Mouse (Mus musculus): ENCODE data around the gene Sap30bp.
A peak's percentile ranks its signal among the peaks of the same experiment; 100 is the strongest.

The Sap30bp gene

GRCm38 (mm10) chr11:115906116-115906515 is 27.0 kb upstream of the Sap30bp start:
- DNase-seq (ENCODE audit: low read depth): no peak

DNA sequence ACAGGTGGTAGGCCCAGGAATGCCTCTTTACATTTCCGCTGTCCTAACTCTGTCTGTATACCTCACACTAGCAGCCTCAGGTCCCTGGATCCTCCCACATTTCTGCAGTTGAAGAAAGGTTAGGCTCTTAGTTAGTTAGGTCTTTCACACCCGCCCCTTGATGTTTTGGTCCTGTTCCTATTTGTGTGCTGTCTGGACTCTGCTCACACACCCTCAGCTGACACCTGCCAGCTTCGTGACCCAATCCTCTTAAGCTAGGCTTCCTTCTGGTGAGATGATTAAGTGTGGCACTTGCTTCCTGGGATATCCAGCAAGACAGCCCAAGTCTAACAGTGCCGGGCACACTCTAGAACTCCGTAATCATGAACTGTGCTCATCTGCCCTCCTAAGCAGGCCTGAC is 26.6 kb upstream of the Sap30bp start:
- no peak for DNase-seq (ENCODE audit: low read depth)

DNA sequence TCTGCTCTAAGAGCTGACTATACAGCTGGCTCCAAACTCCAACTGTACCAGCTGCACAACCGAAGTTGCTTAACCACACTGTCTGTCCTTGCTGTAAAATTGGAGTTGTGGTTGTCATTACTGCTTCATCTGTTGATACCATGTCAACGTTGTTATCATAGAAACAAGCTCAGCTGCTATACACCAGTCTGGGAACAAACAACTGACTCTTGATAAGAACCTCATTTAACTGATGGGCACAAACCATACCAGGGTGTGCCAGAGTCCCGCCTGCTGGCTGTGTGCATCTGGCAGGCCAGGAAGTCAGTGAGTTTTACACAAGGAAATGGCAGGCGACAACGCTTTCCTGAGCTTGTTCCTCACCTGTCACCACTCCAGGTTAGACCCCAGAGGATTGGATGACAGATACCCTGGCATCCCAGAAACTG is 21.9 kb upstream of the Sap30bp start:
- DNase-seq (ENCODE audit: low read depth): no peak

DNA sequence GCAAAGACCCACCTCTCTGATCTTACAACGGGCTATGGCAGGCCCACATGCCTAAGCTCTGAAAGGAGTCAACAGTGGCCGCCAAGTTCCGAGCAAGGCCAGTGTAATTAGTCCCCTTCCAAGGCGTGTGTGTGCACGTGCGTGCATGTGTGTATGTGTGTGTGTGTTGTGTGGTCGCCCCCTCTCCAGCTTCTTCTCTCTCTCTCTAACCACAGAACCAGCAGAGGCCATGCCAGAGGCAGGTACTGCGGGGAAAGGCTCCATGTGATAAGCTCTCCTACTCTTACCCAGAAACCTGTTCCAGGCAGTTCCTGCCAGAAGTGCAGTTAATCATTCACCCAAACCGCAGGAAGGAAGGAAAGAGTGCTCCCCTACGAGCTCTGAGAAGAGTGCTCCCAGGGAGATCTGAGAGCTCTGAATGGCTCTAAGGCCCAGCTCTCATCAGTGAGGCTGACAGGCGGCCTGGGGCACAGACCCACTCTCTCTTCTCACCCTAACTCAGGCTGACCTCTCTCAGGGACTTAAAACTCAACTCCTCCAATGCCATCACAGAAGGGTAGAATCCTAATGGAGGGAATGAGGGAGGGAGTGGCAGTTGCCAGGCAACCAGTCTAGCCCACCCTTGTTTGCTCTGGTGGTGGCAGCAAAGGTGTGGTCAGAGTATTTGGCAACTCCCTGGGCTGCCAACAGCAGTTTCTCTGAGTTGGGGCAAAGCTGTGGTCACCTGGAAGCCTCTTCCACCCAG is 21.3 kb upstream of the Sap30bp start, which contains the start of gene Smim6:
Gene Smim6, plus strand, starts transcription at position 386 of the 745 bp plus-strand sequence.
- no peak for DNase-seq (ENCODE audit: low read depth)

DNA sequence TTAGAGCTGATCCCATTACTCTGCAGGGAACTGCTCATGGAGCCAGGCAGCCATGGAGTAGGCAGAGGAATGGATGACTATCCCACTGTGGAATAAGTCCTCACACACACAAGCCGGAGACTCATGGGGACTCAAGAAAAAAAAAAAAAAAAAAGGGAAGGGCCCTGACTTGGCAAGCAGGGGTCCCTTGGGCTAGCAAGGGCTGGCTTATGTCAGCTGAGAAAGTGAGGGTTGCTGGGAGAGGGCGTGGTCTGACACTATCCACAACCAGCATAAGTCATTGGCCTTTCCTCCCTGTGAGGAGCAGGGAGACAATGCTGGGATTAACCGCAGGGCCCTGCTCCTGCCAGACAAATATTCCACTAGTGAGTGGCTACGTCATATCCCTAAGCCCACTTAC is 16.5 kb upstream of the Sap30bp start:
- DNase-seq (ENCODE audit: low read depth): no peak

DNA sequence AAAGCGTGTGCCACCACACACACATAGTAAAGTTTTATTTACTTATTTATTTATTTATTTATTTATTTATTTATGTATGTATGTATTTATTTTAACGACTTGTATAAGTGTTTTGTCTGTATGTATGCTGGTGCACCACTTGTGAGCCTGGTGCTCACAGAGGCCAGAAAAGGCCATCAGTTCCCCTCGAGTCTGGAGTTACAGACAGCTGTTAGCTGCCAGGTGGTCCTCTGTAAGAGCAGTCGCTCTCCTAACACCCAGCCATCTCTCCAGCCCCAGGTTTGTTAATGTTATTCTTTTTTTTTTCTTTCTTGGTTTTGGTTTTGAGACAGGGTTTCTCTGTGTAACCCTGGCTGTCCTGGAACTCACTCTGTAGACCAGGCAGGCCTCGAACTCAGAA is 14.4 kb upstream of the Sap30bp start:
- no peak for DNase-seq (ENCODE audit: low read depth)

DNA sequence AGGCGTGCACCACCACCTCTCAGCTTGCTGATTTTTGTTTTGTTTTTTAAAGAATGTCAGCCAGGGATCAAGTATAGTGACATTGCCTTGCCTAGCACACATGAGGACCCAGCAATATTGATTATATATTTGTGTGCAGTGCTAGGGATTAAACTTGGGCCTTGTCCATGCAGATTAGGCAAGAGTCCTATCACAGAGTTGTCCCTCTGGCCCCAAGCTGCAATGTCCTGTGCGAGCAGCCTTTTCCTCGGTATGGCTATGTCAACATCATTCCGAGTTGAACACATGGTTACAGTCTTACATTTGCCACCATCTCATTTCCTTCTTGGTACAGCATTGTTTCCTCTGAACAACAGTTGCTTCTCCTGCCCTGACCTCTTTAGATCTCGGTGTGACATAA is 14.0 kb upstream of the Sap30bp start:
- DNase-seq (ENCODE audit: low read depth): no peak

DNA sequence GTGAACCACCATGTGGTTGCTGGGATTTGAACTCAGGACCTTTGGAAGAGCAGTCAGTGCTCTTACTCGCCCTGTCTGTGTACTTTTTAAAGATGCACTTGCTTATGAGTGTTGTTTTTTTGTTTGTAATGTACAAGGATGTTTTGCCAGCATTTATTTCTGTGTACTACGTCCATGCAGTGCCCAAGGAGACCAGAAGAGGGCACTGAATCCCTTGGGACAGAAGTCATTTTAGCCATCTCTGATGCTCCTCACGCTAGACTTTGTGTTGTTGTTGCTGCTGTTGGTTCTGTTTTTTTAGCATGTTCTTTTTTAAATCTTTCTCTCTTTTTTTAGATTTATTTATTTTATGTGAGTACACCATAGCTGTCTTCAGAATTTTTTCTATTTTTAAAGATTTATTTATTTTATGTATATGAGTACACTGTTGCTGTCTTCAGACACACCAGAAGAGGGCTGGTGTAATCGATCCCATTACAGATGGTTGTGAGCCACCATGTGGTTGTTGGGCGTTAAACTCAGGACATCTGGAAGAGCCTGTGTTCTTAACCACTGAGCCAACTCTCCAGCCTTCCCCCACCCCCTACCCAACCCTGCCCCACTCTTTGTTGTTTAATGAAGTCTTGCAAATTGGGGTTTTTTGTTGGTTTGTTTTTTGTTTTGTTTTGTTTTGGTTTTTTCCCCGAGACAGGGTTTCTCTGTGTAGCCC is 12.8 kb upstream of the Sap30bp start:
- DNase-seq (ENCODE audit: low read depth): peak; percentile 69

GRCm38 (mm10) chr11:115921986-115922385 is 11.1 kb upstream of the Sap30bp start:
- DNase-seq (ENCODE audit: low read depth): no peak

DNA sequence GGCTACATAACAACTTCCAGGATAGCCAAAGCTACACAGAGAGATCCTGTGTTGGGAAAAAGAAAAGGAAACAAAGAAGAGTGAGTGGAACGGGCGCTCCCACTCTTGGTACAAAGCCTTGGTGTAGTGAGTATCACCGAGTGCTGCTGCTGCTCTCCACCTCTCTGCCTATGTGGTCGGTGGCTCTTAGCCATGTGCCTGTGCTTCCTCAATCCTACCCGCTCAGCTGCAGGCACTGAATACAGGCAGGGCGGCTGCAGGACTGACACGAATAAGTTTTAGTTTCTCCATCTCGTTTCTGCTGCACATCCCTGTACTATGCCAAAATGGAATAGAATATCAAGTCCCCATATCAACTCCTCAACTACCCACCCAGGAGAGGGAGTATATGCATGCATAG is 4.1 kb upstream of the Sap30bp start:
- no peak for DNase-seq (ENCODE audit: low read depth)

DNA sequence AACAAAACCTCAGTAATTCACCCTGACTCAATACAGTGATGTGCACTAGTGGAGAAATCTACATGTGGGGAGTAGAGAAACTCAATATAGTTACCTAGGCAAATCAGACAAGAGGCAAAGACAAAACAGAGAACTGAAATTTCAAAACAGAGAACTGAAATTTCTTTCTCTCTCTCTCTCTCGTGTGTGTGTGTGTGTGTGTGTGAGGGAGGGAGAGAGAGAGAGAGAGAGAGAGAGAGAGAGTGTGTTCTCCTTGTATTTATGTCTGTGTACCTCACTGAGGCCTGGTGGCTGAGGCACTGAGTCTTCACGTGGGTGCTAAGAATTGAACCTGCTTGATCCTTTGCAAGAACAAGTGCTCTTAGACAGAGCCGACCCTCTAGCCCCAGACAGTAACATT is 3.3 kb upstream of the Sap30bp start:
- no peak for DNase-seq (ENCODE audit: low read depth)

DNA sequence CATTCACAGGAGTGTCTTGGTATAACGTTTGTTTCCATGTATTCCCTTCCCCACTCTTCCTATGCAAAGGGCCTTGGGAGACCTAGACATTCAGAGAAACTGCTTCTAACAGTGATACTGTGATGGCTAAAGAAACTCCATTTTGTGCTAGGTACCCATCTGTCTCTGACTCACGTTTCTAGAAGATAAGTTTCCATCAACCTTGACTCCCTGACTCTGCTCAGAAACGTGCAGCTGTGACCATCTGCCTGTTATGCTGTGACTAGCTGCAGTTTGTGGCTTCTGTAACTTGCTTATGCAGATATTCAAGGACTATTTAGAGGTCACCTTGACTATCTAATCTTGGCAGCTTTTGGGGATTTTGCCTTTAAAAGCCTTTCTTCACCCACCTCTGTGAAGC is 1.8 kb upstream of the Sap30bp start:
- DNase-seq (ENCODE audit: low read depth): no peak

- no peak for DNase-seq (ENCODE audit: low read depth)
These were observed 647 bp downstream of the Sap30bp start for GRCm38 (mm10) chr11:115933747-115934110.

DNA sequence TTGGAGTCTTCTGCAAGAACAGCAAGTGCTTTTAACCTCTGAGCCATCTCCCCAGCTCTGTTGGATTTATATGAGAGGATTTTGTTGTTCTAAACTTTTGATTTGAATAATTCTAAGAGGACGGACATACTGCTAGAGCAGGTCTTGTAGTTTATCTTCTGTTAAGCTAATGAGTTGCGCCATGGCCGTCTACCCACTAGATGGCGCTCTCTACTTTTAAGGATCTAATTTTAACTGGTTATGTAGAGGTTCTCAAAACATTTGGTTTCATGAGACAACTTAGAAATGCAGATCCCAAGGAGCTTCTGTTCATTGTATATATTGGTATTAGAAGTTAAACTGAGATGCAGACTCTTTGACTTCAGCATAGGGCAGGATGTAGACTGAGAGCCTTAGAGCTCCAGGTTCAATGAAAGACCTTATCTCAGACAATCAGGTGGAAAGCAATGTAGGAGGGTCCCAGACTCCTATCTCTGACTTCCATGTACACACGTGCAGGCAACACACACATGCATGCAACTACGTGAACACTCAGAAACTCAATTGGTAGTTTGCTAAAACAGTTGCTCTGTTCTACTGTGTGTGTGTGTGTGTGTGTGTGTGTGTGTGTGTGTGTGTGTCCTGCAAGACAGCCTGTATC is 6.7 kb downstream of the Sap30bp start:
- DNase-seq (ENCODE audit: low read depth): peak; percentile 85

DNA sequence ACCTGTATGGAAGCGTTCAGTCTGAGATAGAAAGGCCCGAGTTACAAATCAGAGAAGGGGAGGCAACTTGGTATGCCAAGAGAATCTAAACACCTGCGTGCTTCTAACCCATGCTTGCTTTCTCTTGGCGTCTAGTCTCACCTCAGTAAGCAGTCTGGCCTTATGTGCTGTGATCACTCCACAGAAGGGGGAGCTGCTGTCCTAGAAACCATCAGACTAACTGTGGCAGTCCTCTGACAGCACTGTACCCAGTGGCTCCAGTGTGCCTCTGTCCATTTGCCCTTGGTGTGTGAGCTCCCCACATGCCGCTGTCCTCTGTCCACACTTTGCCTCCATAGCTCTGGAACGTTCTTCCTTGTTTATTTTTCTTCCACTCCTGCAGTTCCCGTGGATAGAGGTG is 8.9 kb downstream of the Sap30bp start:
- no peak for DNase-seq (ENCODE audit: low read depth)

GRCm38 (mm10) chr11:115945247-115945646 is 12.2 kb downstream of the Sap30bp start:
- no peak for DNase-seq (ENCODE audit: low read depth)

DNA sequence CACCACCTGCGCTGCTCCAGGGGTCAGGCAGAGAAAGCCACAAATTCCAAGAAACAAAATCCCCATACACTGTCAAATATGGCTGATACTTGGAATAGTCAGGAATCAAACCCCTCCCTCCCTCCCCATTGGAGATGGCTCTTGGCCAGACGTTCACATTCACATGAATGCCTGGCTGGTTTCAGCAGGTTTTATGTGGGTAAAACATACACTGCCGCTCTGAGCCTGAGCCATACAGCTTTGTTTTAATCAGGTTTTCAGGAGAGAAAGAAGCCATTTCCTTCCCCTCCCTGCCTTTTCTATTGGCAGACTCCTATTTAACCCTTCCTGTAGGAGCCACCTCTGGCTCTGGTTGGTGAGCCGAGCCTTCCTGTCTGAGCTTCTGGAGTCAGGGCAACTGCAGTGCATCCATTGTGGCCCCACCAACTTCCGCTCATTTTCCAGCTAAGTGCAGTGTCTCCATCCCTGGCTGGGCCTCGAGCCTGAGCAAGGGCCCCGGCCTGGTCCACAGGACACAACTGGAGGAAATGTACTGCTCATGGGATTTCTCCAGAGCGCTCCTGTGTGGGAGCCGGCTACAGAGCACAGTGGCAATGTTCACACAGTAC is 13.2 kb downstream of the Sap30bp start:
- no peak for DNase-seq (ENCODE audit: low read depth)

DNA sequence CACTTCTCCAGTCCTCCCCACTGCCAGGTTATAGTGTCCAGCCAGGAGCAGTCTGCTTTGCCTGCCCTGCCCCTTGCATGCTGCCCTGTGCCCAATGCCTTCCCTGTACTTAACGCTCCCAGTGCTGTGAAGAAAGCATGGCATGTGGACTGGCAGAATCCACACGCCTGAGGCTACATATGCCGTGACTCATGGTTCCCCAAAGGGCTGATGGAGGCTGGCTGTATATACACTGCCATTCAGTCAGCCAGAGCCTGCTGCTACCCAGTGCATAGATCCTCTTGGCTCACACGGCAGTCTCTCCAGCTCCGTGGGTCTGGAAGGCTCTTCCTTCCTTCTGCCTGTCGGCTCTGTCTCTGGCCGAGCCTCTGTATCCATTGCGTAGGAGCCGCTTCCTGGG is 15.2 kb downstream of the Sap30bp start:
- DNase-seq (ENCODE audit: low read depth): no peak

DNA sequence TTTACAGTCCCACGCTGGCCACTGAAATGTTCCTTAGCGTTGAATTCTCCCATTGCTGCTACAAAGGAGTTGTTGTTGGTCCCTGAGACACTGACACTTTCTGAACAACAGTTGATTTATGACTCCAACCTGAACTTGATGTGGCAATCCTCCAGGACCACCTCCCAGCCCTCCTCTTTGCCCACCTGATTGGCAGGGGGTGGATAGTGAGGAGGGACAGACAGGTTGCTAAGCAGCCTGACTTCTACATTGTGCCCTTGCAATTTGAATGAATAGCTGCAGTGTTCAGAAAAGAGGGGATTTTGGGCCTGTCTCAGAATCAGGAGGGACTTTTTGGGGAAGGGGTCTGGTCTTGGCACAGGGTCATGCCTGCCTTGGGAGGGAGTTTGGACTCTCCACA is 17.6 kb downstream of the Sap30bp start:
- DNase-seq (ENCODE audit: low read depth): no peak

GRCm38 (mm10) chr11:115954712-115955111 is 21.6 kb downstream of the Sap30bp start:
- DNase-seq (ENCODE audit: low read depth): no peak

DNA sequence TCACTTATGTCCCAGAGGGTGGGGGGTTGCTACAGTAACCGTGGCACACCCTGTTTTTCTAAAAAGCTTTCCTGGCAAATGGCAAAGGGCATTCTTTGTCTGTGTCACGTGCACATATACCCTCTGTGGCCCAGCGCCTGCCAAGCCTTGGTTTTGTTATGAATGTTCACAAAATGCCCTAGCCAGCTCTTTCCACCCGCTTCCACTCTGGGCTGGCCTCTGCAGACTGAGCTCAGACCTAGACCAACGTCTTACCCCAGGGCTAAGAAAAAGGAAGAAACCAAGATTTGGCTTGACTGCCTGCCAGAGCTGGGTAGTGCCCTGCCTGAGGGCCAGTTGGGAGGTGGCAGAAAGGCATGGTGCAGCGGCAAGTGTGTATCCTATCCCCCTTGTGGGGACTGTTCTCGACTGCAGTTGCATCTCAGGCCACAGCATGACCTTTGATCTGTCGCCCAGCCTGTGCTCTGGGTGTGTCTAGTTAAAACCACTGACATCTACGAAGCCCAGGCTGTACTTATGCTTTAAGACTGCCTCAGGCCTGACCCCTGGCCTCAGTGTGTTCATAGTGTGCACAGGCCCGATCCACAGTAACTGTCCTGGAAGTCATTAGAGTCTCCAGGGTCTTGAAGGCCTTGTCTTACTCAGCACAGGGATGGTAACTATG is 22.2 kb downstream of the Sap30bp start:
- no peak for DNase-seq (ENCODE audit: low read depth)

DNA sequence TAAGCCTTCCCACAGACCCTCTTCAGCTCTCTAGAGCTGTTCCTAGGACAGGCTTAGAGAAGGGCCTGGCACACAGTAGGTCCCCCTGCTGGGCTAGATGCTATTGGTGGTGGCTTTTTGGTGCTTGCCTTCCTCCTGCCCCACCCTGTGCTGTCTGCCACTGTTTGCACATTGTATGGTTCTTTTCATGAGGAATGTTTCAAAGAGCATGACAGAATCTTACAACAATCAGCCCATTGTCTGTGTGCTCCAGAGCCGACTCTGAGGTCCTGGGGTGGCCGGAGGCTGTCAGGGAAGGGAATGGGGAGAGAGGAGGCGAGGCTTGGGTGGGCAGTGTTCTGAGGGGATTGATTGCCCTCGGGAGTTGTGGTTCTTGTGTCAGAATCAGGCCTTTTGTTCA is 23.4 kb downstream of the Sap30bp start:
- DNase-seq (ENCODE audit: low read depth): no peak

Measured in naive thymus-derived CD4-positive, alpha-beta T cell, adult 2 months (primary cell).